Mouse (Mus musculus) adrenal gland, postnatal 4 days (tissue): ENCODE data around the gene Dpp3. TPM values are rescaled to one million over a fixed set of nuclear protein-coding genes. Genes with fewer than 3 reads are reported as not detected.
"Not testable (repeated sequence)": the region's sequence is repeated elsewhere in the genome, so short reads cannot be mapped to it uniquely, and the experiment has no call there.

ENCODE experiments used
- DNase-seq, 2 experiments: peaks; one replicate each; pipeline ENCODE4 v3.0.0; 2021 to 2022; ENCODE audit warnings: low spot score in 2 of 2, mixed read lengths in 2 of 2
- total RNA-seq, 2 experiments: library from RNA; stranded (reverse); gene quantifications; 2 replicates each; pipeline ENCODE4 v1.2.3; 2021

The Dpp3 gene
- total RNA-seq, 2 experiments from 2014 or later, result 110 to 113 TPM

DNA sequence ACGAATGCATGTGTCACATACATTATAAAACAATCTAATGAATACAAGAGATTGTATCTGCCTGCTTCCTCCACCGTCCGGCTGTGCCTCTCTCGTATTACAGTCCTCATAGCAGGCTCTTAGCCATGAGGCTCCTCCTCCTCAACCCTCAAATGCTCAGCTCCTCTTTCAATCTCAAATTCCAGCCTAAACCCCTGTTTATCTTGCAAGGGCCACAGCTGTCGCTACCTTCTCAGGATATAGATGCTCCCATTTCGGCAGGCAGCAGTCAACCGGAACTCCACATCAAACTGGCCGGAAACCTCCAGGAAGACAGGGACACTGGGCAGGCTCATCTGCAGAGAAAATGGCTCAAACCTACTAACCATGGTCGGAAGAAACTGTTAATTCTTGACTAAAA, 29.1 kb downstream of the Dpp3 start:
- DNase-seq, result no peak

DNA sequence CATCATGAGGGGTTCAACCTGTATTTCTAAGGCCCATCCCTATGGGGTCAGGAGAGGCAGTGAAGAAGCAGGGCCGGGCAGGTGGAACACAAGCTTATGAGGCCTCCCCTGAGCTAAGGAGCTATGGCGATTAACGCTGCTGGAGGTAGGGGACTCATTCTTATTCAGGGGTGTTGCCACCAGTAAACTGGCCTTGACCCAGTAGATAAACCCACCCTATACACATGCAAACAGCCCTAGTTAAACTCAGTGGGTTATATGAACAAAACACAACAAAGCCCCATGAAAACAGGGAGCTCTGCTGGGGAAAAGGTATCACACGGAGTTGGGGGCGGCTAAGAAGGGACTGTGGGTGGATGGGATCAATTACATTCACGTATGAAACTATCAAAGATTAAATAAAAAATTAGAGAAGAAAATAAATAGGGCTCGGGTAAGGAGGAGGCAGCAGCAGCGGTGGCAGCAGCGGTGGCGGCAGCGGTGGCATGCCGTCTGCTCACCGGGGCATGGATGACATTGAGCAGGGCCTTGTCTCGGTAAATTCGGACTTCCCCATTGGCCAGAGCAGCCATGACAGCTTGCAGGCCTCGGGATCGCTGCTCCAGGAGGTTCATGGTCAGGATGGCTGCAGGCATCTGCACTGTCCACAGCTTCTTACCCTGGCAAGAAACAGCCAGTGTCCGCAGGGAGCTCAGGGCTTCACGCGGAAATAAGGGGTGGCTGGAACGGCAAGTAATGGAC, 31.1 kb downstream of the Dpp3 start:
- DNase-seq, result no peak

DNA sequence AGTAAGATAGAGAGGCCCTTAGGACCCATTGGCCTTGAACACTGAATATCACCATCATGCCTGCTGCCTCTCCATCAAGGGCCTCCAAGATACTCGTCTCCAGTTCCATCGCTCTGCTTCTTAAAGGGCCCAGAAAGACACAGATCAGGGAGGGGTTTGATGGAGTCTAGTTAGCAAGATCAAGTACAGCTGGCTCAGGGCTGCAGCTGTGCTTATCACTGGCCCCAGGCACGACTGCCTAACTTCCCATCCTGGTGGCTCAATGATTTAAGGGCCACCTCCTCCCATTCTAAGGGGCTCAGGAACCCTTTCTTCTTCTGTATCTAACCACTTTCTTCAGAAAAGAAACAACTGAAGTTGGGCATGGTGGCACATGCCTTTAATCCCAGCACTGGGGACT, 36.3 kb downstream of the Dpp3 start:
- DNase-seq, result no peak

DNA sequence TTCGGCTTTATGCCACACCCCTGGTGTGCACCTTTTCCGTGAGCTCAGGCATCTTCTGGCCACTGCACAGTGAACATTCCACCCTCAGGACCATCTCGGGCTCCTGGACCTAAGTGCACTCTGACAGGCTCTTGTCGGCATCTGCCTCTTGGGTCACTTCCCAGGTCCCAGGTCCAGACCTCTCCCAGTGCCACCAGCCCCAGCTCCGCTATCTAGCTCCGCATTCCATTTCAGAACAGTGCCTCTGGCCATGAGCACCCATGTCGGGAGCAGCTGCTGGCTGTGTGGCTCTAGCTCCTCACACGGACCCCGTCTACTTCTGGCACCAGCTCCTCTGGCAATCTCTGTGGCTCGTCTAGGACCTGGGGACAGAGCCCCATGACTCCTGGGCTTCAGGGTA, 38.3 kb downstream of the Dpp3 start:
- no peak for DNase-seq

DNA sequence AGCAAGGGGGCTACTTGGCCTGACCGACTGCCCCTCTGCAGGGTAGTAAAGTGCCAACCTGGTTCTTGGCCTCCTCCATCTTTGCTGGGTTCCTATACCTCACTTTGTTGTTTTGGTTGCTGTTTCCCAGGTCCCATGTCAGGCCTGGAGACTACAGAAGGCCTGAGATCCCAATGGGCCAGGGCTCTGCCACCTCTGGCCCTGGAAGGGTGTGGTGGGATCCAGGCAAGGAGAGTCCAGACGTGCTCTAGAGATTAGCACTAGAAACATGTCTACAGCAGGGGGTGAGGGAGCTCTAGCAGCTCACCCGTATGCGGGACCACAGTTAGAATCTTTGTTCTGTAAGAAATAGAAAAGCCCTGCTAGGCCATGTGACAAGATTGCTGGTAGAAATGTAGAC, 44.1 kb downstream of the Dpp3 start:
- no peak for DNase-seq

DNA sequence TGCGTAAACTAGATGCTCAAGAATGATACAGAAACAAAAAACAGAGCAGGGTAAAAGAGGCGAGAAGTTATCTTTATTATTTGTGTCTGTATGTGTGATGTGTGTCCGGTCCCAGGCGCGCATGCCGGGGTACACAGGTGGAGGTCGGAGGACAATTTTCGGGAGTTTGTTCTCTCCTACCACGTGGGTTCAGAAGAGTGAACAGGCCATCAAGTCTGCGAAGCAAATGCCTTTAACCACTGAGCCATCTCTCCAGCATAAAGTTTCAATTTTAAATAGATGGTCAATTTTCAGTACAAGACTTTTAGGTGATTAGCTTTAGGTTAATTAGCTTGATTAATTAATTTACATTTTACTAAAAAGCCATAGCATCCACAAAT, 48.8 kb downstream of the Dpp3 start:
- DNase-seq, result no peak

DNA sequence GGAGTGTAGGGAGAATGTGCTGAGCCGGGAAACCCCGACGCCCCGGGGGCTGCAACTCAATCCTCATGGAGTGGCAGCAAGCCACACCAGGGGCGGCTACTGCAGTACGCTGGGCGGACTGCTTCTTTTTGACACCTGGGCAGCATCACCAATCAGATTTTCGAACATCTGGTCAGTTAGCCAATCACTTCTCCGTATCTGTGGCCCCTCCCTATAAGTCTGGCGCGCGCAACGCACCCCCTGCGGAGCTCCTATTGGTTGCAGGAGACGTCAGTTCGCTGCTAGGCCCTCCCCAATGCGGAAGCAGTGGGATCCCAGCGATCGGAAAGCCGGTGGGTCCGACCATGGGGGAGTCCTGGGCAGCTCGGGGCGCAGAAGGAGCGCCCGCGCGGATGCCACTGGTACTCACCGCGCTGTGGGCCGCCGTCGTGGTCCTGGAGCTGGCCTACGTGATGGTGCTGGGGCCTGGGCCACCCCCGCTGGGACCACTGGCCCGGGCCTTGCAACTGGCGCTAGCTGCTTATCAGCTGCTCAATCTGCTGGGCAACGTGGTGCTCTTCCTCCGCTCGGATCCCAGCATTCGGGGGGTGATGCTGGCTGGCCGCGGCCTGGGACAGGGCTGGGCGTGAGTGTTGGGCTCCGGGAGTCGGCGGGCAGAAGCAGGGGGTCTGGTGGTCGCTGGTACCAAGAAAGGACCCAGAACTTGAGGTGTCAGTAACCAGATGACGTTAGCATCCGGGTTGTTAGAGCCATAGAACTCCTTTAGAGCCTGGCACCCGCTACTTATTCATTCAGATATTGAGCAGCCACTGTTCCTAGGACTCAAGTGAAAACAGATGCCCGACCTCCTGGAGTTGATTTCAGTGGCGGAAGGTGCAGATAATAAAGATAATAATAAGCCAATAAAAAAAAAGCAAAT, 49.4 kb downstream of the Dpp3 start, which contains the start of gene Zdhhc24:
Zdhhc24 (plus strand) TSS at position 264 of the 919 bp plus-strand sequence.
- peak; percentile 91 to 92 for DNase-seq

DNA sequence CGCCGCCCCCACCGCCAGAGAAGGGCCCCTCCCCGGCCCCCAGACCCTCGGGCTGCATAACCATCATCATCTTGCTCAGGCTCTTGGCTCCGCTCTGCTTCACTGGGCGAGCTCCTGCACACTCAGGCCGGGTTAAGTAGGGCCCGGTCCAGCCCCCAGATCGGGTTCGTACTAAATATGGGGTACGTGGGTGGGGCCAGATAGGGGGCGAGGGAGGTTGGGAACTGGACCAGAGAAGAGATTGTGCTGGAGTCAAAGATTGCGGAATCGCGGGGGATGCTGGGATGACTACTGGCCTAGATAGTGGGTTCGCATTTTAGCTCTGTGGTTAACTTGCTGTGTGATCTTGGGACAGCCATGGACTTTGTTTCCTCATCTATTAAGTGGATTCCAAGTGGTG, 50.3 kb downstream of the Dpp3 start, which contains the start of gene Actn3:
Actn3 (minus strand) TSS at position 125 of the 400 bp plus-strand sequence.
- no peak for DNase-seq

DNA sequence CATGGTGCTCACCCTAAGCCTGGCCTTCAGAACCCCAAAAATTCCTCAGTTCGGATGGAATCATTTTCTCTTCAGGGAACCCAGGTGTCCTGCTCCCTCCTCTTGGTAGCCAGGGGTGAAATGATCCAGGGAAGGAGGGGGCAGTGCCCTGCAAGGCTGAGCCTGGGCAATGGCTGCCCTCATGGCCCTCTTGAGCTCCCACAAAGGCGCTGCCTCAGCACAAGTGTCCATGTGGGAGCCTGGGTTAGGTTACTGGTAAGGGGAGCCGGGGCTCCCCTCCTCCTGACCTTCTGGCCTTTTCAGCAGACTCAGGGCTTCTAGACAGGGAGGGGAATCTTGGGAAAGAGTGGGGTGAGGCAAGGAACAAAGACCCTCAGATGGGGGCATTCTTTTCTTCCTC, 51.3 kb downstream of the Dpp3 start:
- DNase-seq, result no peak

DNA sequence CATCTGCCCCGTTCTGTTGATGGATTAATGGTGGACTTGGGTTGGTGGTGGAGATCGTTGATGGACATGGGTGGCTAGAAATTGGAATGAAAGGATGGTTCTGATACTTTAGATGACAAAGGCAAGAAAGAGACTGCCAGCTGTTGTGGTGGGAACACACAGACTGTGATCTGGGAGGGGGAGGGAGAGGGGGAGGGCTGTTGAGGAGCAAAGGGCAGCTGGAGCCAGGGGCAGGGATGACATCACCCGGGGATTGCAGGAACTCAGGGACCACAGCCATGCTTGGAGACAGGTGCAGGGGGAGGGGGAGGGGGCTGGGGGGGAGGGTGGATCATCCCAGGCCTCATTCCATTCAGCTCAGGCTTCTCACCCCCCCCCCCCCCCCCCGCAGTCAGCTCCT, 51.8 kb downstream of the Dpp3 start:
- no peak for DNase-seq

DNA sequence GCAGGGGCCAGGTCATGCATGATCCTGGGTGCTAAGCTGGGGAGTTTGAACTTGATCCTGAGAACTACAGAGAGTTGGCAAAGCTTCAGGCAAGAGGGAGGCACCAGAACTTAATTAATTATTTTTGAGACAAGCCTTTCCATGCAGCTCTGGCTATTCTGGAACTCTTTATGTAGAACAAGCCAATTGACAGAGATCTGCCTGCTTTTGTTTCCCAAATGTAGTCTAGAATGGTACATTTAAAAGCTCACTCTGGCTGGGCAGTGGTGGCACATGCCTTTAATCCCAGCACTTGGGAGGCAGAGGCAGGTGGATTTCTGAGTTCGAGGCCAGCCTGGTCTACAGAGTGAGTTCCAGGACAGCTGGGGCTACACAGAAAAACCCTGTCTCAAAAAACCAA, 53.5 kb downstream of the Dpp3 start:
- not testable (repeated sequence) for DNase-seq

DNA sequence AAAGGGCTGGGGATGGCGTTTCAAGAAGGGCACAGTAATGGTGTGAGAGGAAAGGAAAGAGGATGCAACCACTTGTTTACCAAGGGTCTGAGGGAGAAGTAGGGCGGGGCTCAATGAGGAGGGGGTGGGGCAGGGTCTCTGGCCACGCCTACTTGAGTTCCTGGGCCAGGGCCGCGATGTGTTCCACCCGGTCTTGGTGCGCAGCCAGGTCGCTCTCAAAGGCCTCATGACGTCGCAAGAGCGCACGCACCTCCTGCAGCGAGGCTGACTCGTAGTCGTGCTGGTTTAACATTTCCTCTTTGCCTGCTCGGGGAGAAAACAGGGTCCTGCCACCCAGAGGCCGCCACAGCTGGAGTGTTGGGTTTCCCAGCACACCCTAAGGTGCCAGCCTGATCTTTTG, 62.9 kb downstream of the Dpp3 start:
- no peak for DNase-seq

DNA sequence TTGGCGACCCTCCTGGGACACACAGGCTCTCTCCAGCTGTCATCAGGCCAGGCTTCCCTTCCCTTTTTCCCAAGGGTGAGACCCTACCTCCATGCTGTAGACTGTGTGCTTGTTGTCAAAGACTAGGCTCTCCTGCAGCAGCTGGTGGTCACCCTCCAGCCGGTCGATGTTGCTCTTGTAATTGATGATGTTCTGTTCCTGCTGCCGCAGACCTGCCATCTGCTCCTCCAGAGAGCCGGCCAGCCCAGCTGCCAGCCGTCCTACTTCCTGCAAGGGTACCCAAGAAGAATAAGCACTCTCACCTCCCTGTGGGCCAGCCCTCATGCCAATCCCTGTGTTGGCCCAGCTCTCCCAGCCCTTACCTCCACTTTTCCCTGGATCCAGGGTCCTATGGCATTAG, 65.0 kb downstream of the Dpp3 start:
- DNase-seq, result no peak

DNA sequence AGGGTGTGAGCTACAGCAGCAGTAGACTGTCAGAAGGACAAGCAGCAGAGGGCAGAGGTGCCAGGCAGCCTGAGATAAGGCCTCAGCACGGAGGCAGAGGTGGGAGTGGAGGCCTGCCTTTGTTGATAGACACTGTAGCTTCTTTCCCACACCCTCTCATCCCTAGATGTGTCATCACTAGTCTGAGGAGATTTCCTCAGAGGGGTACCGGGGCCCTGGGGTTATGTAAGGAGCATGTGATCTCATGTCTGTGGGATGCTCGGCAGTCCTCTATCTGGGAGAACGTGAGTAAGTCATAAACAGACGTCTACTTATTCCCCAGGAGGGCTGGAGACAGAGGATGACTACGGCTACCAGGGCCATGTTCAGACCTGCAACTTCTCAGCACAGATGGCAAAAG, 69.0 kb downstream of the Dpp3 start:
- no peak for DNase-seq

Other genes with a start within 250 kb of the Dpp3 start
- under 1 TPM; 0.28 to 0.56 TPM for gene Gm960, start 229.6 kb downstream of the Dpp3 start, total RNA-seq
- 1 to 10 TPM; 4.7 to 5.3 TPM for gene Sptbn2, start 217.1 kb downstream of the Dpp3 start, total RNA-seq
- 10 to 100 TPM; 15.7 to 15.9 TPM for gene Rbm4b, start 171.8 kb downstream of the Dpp3 start, total RNA-seq
- 10 to 100 TPM; 65.4 to 65.7 TPM for gene Rbm4, start 134.4 kb downstream of the Dpp3 start, total RNA-seq
- gene Gm21992, start 116.7 kb downstream of the Dpp3 start, total RNA-seq, result 10 to 100 TPM; 15.1 to 27.1 TPM
- gene Rbm14, start 116.7 kb downstream of the Dpp3 start, total RNA-seq, result 10 to 100 TPM; 55.8 to 57.7 TPM
- 10 to 100 TPM; 87.5 to 98.7 TPM for gene Ccs, start 89.0 kb downstream of the Dpp3 start, total RNA-seq
- gene Ccdc87, start 88.9 kb downstream of the Dpp3 start, total RNA-seq, result under 1 TPM in 1 of 2 experiments, not detected in 1; 0.17 TPM
- 100 to 1,000 TPM; 256 to 274 TPM for gene Ctsf, start 73.2 kb downstream of the Dpp3 start, total RNA-seq
- 10 to 100 TPM in 1 of 2 experiments, 1 to 10 TPM in 1; 8.5 to 35.5 TPM for gene Actn3, start 50.4 kb downstream of the Dpp3 start, total RNA-seq
- 10 to 100 TPM; 19.5 to 19.7 TPM for gene Zdhhc24, start 49.6 kb downstream of the Dpp3 start, total RNA-seq
- gene Bbs1, start 21.7 kb downstream of the Dpp3 start, total RNA-seq, result 10 to 100 TPM; 13.1 to 15.5 TPM
- gene Peli3, start 14.8 kb upstream of the Dpp3 start, total RNA-seq, result 1 to 10 TPM; 6.7 to 7.3 TPM
- 10 to 100 TPM; 58.8 to 68.9 TPM for gene Mrpl11, start 33.9 kb upstream of the Dpp3 start, total RNA-seq
- gene Npas4, start 62.0 kb upstream of the Dpp3 start, total RNA-seq, result under 1 TPM; 0.71 to 0.78 TPM
- 1 to 10 TPM; 6.6 to 7.2 TPM for gene Slc29a2, start 95.6 kb upstream of the Dpp3 start, total RNA-seq
- 10 to 100 TPM; 48.0 to 49.0 TPM for gene B4gat1, start 110.5 kb upstream of the Dpp3 start, total RNA-seq
- 1 to 10 TPM; 1.3 to 2.0 TPM for gene AC124502.3, start 110.6 kb upstream of the Dpp3 start, total RNA-seq
- gene Brms1, start 113.1 kb upstream of the Dpp3 start, total RNA-seq, result 10 to 100 TPM; 29.6 to 35.1 TPM
- gene Rin1, start 122.2 kb upstream of the Dpp3 start, total RNA-seq, result 1 to 10 TPM; 5.1 TPM
- gene Cd248, start 139.8 kb upstream of the Dpp3 start, total RNA-seq, result 10 to 100 TPM; 45.8 to 47.6 TPM
- 1 to 10 TPM; 3.8 to 4.9 TPM for gene Tmem151a, start 157.2 kb upstream of the Dpp3 start, total RNA-seq
- 10 to 100 TPM; 68.4 to 72.5 TPM for gene Yif1a, start 160.3 kb upstream of the Dpp3 start, total RNA-seq
- gene Cnih2, start 170.2 kb upstream of the Dpp3 start, total RNA-seq, result 10 to 100 TPM; 11.4 to 15.2 TPM
- 100 to 1,000 TPM; 168 to 173 TPM for gene Rab1b, start 178.8 kb upstream of the Dpp3 start, total RNA-seq
- 10 to 100 TPM; 39.5 to 45.3 TPM for gene Klc2, start 190.3 kb upstream of the Dpp3 start, total RNA-seq